Mouse (Mus musculus): Measurements from ENCODE around the gene Zfp655.
"Not testable (repeated sequence)": the region's sequence is repeated elsewhere in the genome, so short reads cannot be mapped to it uniquely, and the experiment has no call there.

Zfp655 gene

DNA sequence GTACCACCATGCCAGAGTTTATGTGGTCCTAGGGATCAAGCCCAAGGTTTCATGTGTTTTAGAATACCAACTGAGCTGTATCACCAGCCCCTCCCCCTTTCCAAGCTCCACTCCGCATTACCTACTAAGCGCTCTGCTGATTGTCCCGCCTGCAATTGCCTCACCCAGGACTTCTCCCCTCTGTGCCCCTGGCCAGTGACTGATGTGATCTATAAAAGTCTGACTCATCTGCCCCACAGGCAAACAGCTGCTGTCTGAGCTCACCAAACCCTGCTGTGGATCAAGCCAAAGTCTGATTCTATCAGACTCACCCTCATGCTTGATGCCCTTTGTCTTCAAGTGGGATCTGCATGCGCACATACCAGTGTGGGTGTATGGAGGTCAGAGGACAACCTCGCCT lies 8.7 kb upstream of the Zfp655 start:
- no peak for DNase-seq (ENCODE audit: low spot score)

DNA sequence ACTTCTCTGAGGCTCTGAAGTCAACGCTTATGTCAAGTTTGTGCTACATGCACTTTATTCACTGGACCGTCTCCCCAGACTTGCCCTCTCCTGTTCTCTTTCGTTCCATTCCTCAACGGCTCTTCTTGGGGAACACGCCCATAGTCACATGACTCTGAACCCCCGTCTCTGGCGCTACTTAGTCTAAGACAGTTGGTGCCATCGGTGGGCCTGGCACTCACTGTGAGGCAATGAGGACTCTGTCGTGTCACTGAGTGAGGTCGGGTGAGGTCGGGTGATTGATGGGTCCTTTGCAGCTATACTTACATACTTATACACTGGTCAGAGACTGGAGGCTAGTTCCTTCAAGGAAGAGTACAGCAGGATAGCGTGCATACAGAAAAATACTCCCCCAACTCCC lies 8.1 kb upstream of the Zfp655 start:
- no peak for DNase-seq (ENCODE audit: low spot score)

DNA sequence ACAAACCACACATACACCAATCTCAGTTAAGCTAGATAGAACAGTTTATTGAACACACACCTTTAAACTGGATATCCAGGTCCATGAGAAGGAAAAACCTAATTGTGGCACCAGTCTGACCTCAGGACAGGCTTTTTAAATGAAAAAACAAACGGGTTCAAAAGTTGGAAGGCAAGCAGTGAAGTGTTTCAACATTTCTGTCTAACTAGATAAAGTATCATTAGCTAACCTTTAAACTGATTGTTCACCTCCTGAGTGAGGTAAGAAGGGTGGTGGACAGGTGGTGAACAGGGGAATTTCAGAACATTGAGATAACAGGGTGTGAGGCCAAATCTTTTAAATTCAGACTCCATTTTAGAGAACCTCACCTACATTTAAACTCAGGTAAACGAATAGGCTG lies 5.1 kb upstream of the Zfp655 start:
- DNase-seq (ENCODE audit: low spot score) = no peak

GRCm38 (mm10) chr5:145229283-145229682 lies 2.2 kb upstream of the Zfp655 start:
- DNase-seq (ENCODE audit: low spot score) = not testable (repeated sequence)

DNA sequence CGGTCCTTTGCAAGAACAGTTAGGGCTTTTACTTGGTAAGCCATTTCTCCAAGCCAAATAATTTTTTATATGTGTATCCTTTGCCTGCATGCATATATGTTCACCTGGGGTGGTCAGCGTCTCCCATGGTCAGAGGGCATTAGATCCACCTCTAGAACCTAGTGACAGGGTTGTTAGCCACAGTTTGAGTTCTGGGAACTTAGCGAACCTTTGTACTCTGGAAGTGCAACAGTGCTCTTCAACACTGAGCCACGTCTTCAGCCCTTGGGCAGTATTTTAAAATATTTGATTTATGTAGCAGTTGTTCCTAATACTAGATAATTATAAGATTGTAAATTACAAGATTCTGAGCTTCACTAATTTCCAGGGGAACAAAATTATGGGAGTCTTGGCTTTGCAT lies 874 bp upstream of the Zfp655 start:
- DNase-seq (ENCODE audit: low spot score) = no peak

GRCm38 (mm10) chr5:145231893-145232411 lies 437 bp downstream of the Zfp655 start:
- no peak for DNase-seq (ENCODE audit: low spot score)

DNA sequence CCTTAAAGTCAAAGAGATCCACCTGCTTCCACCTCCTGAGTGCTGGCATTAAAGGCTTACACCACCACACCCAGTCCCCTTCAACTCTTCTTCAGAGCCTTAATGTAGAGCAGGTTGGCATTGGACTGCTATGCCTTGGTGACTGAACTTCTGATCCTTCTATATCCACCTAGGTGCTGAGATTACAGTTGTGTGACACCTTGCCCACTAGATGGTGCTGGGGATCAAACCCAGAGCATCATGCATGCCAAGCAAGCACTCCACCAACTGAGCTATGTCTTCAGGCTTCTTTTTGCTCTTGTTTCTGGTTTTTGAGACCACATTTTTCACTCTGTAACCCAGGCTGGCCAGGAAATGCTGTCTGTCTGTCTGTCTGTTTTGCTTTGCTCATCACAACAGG lies 3.1 kb downstream of the Zfp655 start:
- DNase-seq (ENCODE audit: low spot score) = no peak

DNA sequence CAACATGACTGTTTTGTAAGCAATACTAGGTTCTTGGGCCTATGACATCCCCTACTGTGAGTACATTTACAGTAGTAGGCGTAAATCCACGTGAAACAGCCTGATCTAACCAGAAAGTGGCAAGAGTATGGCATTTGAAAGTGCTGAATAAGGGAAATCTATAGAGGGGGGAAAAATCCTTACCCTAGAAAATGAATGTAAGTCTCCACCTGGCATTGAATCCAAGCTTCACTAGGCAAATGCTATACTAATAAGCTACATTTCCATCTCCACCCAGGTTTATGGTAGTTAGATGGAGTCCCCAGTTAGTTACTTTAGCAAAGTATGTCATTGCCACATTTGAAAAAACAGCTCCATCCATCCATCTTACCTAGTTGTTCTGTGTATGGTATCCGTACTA lies 18.0 kb downstream of the Zfp655 start:
- no peak for DNase-seq (ENCODE audit: low spot score)

DNA sequence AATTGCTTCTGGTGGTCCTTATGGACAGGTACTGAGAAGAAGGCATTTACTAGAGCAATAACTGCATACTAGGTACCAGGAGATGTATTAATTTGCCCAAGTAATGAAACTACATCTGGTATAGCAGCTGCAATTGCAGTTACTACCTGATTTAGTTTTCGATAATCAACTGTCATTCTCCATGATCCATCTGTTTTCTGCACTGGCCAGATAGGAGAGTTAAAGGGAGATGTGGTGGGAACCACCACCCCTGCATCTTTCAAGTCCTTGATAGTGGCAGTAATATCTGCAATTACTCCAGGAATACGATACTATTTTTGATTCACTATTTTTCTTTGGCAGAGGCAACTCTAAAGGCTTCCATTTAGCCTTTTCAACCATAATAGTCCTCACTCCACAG lies 42.1 kb downstream of the Zfp655 start:
- not testable (repeated sequence) for DNase-seq (ENCODE audit: low spot score)

DNA sequence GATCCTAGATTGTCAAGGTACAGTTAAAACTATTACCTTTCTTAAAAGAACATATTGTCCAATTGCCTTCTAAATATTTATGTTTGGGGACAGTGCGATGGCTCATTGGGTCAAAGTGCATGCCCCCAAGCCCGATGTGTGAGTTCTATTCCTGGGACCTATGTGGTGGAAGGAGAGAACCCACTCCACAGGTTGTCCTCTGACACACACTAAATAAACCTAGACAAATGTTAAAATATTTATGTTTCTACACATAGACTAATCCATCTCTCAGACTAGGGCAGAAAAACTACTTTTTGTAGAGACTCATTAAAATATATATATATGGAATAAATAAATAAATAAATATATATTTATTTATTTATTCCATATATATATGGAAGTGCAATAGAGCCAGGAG lies 48.4 kb downstream of the Zfp655 start:
- no peak for DNase-seq (ENCODE audit: low spot score)

- DNase-seq (ENCODE audit: low spot score) = peak; percentile 75
These were observed 49.0 kb downstream of the Zfp655 start, which contains the start of gene Zscan25 for GRCm38 (mm10) chr5:145280371-145281143. TSS of gene Zscan25 (plus strand) at chr5:145280500.

GRCm38 (mm10) chr5:145288382-145288781 lies 56.9 kb downstream of the Zfp655 start:
- no peak for DNase-seq (ENCODE audit: low spot score)

DNA sequence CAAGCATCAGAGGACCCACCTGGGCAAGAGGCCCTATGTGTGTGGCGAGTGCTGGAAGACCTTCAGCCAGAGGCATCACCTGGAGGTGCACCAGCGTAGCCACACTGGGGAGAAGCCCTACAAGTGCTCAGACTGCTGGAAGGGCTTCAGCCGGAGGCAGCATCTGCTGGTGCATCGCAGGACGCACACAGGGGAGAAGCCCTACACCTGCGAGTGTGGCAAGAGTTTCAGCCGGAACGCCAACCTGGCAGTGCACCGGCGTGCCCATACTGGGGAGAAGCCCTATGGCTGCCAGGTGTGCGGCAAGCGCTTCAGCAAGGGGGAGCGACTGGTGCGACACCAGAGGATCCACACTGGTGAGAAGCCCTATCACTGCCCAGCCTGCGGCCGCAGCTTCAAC lies 59.2 kb downstream of the Zfp655 start:
- DNase-seq (ENCODE audit: low spot score) = no peak

- DNase-seq (ENCODE audit: low spot score) = no peak
These were observed 60.9 kb downstream of the Zfp655 start for GRCm38 (mm10) chr5:145292398-145292797.
